Mouse (Mus musculus): ENCODE results near the gene Trpd52l3. TPM values are rescaled to one million over a fixed set of nuclear protein-coding genes. Genes with fewer than 3 reads are reported as not detected.

Gene Trpd52l3
- polyA plus RNA-seq, 1 experiment = 0.04 TPM

DNA sequence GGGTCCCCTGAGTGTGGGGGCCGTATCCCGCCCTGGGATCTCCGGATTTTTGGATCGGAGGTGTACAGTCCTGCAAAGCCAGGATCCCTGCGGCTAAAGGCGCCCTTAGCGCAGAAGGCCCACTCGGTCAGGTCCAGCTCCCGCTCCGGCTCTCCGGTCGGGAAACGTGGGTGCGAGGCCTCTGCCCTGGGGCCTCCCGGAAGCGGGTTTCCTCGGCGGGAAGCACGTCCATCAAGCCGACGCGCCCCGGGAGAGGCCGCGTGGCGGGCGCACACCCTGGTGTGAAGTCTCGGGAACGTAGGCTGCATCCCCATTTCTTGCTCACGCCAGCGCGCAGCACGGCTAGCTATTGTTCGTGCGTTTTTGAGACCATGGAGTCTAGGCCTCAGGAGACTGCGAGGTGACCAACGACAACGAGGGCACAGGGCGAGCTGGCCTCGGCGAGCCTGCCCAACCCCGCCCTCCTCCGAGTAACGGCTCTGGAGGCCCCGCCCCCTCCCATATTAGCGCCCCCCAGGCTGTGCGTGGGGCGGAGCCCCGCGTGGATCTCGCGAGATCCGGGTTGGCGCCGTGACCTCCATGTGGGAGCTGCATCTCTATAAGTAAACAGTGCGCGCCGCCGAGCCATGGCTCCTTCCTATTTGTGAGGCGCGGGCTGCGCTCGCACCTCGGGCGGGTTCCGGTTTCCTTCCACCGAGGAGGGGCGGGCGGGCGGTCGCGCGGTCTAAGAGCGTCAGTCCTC, 26.5 kb downstream of the Trpd52l3 start, which contains the start of gene Uhrf2:
Gene Uhrf2 (plus strand): TSS at position 620 of the 742 bp plus-strand sequence.
- DNase-seq (ENCODE audit: low read depth) = peak; percentile 37

DNA sequence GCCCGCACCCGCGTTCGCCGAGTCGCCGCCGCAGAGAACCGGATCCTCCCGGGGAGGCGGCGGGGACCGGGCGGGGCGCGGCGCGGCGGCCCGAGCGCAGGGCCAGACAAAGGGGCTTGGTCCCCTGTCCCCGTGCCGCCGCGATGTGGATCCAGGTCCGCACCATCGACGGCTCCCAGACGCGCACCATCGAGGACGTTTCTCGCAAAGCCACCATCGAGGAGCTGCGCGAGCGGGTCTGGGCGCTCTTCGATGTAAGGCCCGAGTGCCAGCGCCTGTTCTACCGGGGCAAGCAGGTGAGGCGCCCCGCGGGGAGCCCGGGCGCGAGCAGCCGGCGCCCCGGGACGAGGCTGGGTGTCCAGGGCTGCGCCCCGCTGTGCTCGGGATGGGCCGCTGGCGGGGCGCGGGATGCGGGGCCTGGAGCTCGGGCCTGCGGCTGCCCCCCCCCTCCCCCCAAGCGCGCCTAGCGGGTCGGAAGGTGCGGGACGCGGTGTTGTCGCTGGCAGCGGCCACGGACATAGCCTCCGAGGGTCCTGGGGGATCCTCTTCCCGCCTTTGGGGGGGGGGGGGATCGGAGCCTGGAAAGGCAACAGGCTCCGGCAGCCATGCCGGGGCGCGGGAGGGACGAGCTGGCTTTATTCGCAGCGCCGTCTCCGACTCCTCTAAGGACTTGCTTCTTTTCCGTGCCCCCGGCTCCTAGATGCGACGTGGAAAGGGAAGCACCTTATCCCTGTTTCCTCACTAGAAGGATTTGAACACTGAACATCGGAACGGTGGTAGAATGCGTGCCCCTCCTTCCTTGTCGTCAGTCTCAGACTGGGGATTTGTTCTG, 27.3 kb downstream of the Trpd52l3 start:
- DNase-seq (ENCODE audit: low read depth) = no peak

- DNase-seq (ENCODE audit: low read depth) = no peak
Observed at GRCm38 (mm10) chr19:30031468-30031931, 27.9 kb downstream of the Trpd52l3 start.

- no peak for DNase-seq (ENCODE audit: low read depth)
Observed at GRCm38 (mm10) chr19:30032206-30032605, 28.6 kb downstream of the Trpd52l3 start.

DNA sequence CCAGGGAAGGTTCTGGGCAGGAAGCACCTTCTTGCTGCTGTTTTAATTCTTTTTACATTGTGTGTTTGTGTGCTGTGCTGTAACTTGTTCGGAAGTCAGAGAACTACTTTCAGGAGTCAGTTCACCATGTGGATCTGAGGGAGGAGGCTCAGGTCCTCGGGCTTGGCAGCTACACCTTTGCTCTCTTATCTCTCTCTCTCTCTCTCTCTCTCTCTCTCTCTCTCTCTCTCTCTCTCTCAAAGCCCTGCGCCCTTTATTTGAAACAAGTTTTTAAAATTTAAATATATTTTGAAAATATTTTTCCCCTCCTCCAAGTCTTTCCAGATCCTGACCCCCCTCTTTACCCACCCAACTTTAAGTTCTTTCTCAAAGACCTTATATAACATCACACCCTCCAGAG, 31.8 kb downstream of the Trpd52l3 start:
- DNase-seq (ENCODE audit: low read depth) = no peak

DNA sequence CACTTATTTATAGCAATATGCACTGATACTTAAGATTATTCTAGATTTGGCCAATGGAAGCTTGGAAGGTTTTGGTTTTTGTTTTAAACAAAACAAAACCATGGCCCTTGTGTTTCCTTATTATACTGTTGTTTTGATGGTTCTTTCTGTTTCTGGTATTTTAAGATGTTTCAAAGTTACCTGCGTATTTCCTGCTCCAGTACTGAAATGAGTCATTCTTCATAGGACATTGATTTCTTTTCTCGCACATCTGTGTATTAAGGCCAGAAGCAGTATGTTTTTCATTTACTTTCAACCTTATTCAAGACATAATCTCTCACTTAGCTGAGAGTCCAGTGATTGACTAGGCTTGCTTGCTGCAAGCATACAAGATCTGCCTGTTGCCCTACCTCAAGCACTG, 40.1 kb downstream of the Trpd52l3 start:
- no peak for DNase-seq (ENCODE audit: low read depth)

GRCm38 (mm10) chr19:30044630-30045029, 41.0 kb downstream of the Trpd52l3 start:
- DNase-seq (ENCODE audit: low read depth) = no peak

DNA sequence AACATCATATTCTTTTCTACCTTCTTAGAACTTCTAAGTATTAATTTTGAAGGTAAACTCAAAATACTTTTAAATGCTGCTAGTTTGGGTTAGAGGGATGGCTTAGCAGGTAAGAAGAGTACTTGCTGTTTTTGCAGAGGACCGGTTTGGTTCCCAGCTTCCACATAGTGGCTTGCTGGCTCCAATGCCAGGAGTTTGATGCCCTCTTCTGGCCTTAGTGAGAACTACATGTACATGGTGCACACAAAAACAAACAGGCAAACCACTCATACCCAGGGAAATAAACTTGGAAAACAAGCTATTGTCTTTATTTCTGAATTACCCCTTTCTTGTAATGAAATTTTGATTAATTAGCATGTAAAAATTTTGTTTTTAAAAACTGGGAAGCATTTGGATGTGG, 42.3 kb downstream of the Trpd52l3 start:
- DNase-seq (ENCODE audit: low read depth) = no peak

GRCm38 (mm10) chr19:30050584-30050983, 47.0 kb downstream of the Trpd52l3 start:
- DNase-seq (ENCODE audit: low read depth) = no peak

GRCm38 (mm10) chr19:30051479-30051878, 47.9 kb downstream of the Trpd52l3 start:
- DNase-seq (ENCODE audit: low read depth) = no peak

- DNase-seq (ENCODE audit: low read depth) = no peak
Observed at GRCm38 (mm10) chr19:30054218-30054617, 50.6 kb downstream of the Trpd52l3 start.

Other genes starting within 250 kb of the Trpd52l3 start
- gene 9930021J03Rik, start 197.8 kb upstream of the Trpd52l3 start, polyA plus RNA-seq (2012; rRNA removed) = 7.8 and 8.7 TPM in 2 replicates
- gene Ranbp6, start 190.8 kb upstream of the Trpd52l3 start, polyA plus RNA-seq (2012; rRNA removed) = 3.7 and 3.8 TPM in 2 replicates
- 16.0 and 18.2 TPM in 2 replicates for gene Il33, start 78.7 kb upstream of the Trpd52l3 start, polyA plus RNA-seq (2012; rRNA removed)
- 40.4 and 58.8 TPM in 2 replicates for gene Uhrf2, start 26.7 kb downstream of the Trpd52l3 start, polyA plus RNA-seq (2012; rRNA removed)
- 49.3 and 52.7 TPM in 2 replicates for gene Gldc, start 171.6 kb downstream of the Trpd52l3 start, polyA plus RNA-seq (2012; rRNA removed)
- gene Mbl2, start 229.2 kb downstream of the Trpd52l3 start, polyA plus RNA-seq (2012; rRNA removed) = 0.44 TPM in 1 of 2 replicates, not detected in the other